Mouse (Mus musculus) C2C12 (cell line): ENCODE data around the gene L3hypdh. TPM values are rescaled to one million over a fixed set of nuclear protein-coding genes. Genes with fewer than 3 reads are reported as not detected.

ENCODE experiments used
- H3K27me3 ChIP-seq: one replicate; pipeline ENCODE4 v1.6.1; 2011; ENCODE audit not compliant: control insufficient read depth, insufficient read depth, insufficient read length
- H3K36me3 ChIP-seq: one replicate; pipeline ENCODE4 v1.6.1; 2011; ENCODE audit not compliant: control insufficient read depth, insufficient read depth
- H3K4me3 ChIP-seq: one replicate; pipeline ENCODE4 v1.5.1; 2011; ENCODE audit warnings: mild to moderate bottlenecking, control low read depth; ENCODE audit not compliant: poor library complexity, insufficient read depth, severe bottlenecking
- H3K79me2 ChIP-seq: one replicate; pipeline ENCODE4 v1.6.1; 2011; ENCODE audit not compliant: control insufficient read depth, insufficient read depth
- H3K79me3 ChIP-seq: one replicate; pipeline ENCODE4 v1.6.1; 2011; ENCODE audit warnings: low read depth, control low read depth
- H3ac ChIP-seq: one replicate; pipeline ENCODE3; 2011; ENCODE audit warnings: low read depth; ENCODE audit not compliant: control insufficient read depth, insufficient read length
- CEBPB ChIP-seq: IDR thresholded peaks from one replicate; pipeline ENCODE4 v1.6.1; 2011; ENCODE audit warnings: low read depth, mild to moderate bottlenecking, control low read depth, moderate library complexity
- CTCF ChIP-seq: IDR thresholded peaks from one replicate; pipeline ENCODE4 v1.5.1; 2011; ENCODE audit not compliant: control insufficient read depth, insufficient read depth, insufficient read length
- FOSL1 ChIP-seq: IDR thresholded peaks from one replicate; pipeline ENCODE4 v1.8.0; 2011; ENCODE audit warnings: mild to moderate bottlenecking, low read length; ENCODE audit not compliant: poor library complexity, insufficient read depth, severe bottlenecking
- MAX ChIP-seq: IDR thresholded peaks from one replicate; pipeline ENCODE4 v1.6.1; 2011; ENCODE audit warnings: mild to moderate bottlenecking, control low read depth
- MYOD1 ChIP-seq: IDR thresholded peaks from one replicate; pipeline ENCODE4 v1.6.1; 2011; ENCODE audit warnings: low read depth; ENCODE audit not compliant: control insufficient read depth, insufficient read length
- MYOG ChIP-seq: IDR thresholded peaks from one replicate; pipeline ENCODE4 v1.6.1; 2011; ENCODE audit not compliant: control insufficient read depth, insufficient read length; ENCODE audit errors: extremely low read depth
- USF1 ChIP-seq: IDR thresholded peaks from one replicate; pipeline ENCODE4 v1.6.1; 2011; ENCODE audit warnings: low read depth, mild to moderate bottlenecking, control low read depth, moderate library complexity
- polyA plus RNA-seq: library from polyadenylated mRNA; unstranded; fragments of >200 nt; fragmentation: generic; extraction: Trizol; gene quantifications from one replicate; pipeline ENCODE4 v1.2.1, GENCODE M21; 2012; ENCODE audit warnings: missing spikeins

L3hypdh gene
- polyA plus RNA-seq, 1 experiment, result 3.1 TPM

DNA sequence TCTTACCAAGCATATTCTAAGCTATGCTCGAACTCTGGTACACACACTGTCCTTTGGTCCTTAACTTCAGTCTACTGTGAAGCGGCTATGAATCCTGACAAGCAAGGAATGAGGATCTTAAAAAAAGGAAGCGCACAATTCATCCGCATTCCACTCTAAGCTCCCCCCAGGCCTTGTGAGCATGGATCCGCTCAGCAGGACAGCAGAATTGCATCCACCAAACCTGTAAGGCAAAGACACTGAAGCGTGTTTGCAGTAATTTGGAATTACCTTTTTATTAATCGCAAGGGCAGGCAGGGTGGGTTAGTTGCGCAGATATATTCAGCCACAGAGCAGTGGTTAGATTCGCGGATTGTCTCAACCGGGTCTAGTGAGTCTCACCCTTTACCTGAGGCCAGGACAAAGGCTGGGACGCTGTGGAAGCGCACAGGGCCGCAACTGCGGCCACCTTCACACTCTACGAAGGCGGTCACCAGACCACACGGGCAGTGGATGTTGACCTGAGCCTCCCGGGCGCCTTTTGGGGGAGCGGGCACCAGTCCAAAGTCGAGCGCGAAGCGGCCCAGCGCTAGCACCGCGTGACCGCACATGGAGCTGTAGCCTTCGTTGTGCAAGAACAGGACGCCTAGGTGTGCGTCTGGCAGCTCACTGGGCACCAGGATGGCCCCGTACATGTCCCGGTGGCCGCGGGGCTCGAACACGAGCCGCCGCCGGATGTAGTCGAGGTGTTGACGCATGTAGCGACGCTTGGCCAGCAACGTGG lies 797 bp downstream of the L3hypdh start:
- peaks cover 17% of the 10 kb centered on the region for H3K79me2 ChIP-seq

DNA sequence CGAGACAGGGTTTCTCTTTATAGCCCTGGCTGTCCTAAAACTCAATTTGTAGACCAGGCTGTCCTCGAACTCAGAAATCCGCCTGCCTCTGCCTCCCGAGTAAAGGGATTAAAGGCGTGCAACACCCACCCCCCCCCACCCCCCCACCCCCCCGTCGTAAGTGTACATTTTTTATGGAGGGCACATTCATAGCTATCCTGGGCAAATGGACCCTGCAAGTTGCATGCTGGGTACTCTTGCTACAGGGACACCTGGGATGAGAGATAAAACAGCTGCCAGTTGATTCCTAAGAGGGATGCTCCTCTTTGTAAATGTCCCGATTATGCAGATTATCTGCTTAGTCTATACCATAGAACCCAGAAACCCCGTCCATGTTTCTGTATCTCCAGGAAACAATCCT lies 2.0 kb downstream of the L3hypdh start:
- Histone ChIP-seq H3K27me3 (no peaks in the 10 kb centered on the region), H3ac (no peak overlapping the region), H3K4me3 (no peak overlapping the region), H3K79me3 (peaks cover 9% of the 10 kb centered on the region), H3K79me2 (peaks cover 17% of the 10 kb centered on the region), H3K36me3 (no peaks in the 10 kb centered on the region)
- no peak for TF ChIP-seq CEBPB
- TF ChIP-seq MYOG, result no peak
- TF ChIP-seq USF1, result no peak
- no peak for TF ChIP-seq CTCF
- TF ChIP-seq MAX, result no peak
- no peak for TF ChIP-seq FOSL1
- TF ChIP-seq MYOD1, result no peak

More for the DNA sequence above, 797 bp downstream of the L3hypdh start:
- Histone ChIP-seq H3K4me3 (peak overlapping the region; percentile 36), H3ac (peak overlapping the region; percentile 47), H3K36me3 (no peaks in the 10 kb centered on the region), H3K79me3 (peaks cover 9% of the 10 kb centered on the region), H3K27me3 (no peaks in the 10 kb centered on the region)
- TF ChIP-seq CTCF (no peak), MYOG (no peak), MAX (no peak), CEBPB (no peak), USF1 (no peak), FOSL1 (no peak), MYOD1 (no peak)

DNA sequence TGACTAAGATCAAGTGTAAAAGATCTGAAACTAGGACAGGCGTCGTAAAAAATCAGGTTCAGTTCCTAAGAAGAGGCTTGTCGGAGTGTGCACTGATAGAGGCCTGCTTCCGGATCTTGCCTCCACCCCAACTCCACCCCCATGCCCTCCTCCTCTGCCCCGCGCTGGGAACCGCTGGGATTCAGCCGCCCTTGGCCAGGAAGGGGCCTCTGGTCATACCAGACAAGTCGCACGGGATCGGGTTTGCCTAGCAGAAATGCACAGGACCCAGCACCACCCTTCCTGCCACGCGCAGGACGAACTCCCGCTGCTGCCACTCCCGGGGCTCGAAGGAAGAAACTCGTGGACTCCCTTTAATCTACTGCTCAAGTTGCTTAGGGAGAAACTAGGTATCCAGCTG lies 2.9 kb downstream of the L3hypdh start:
- Histone ChIP-seq H3K79me2 (peaks cover 12% of the 10 kb centered on the region), H3K79me3 (peaks cover 6% of the 10 kb centered on the region), H3K36me3 (no peaks in the 10 kb centered on the region), H3K4me3 (no peak overlapping the region), H3ac (no peak overlapping the region), H3K27me3 (no peaks in the 10 kb centered on the region)
- TF ChIP-seq USF1 (no peak), MAX (no peak)

DNA sequence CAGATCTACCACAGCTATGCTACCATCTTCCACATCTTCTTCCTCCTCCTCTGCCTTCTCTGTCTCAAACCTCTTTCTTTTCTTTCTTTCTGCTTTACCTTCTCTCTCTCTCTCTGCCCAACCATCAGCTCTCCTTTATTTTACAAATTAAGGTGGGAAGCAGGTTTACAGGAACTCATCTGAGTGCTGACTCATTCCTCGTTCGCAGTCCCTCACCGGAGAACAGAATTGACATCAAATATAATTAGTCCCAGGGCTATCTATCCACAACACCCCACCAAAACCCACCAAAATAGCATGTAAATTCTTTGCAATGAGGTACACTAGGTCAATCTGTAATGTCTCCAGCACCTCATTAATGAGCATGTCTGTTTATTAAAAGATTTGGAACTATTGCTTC lies 3.3 kb downstream of the L3hypdh start:
- no peaks in the 10 kb centered on the region for H3K36me3 ChIP-seq
- no peak overlapping the region for H3ac ChIP-seq
- H3K4me3 ChIP-seq, result no peak overlapping the region
- no peaks in the 10 kb centered on the region for H3K27me3 ChIP-seq
- peaks cover 8% of the 10 kb centered on the region for H3K79me2 ChIP-seq
- TF ChIP-seq CEBPB, result no peak
- TF ChIP-seq FOSL1, result no peak
- no peak for TF ChIP-seq USF1
- no peak for TF ChIP-seq MYOG
- TF ChIP-seq CTCF, result no peak
- TF ChIP-seq MYOD1, result no peak
- no peak for TF ChIP-seq MAX
- peaks cover 5% of the 10 kb centered on the region for H3K79me3 ChIP-seq

DNA sequence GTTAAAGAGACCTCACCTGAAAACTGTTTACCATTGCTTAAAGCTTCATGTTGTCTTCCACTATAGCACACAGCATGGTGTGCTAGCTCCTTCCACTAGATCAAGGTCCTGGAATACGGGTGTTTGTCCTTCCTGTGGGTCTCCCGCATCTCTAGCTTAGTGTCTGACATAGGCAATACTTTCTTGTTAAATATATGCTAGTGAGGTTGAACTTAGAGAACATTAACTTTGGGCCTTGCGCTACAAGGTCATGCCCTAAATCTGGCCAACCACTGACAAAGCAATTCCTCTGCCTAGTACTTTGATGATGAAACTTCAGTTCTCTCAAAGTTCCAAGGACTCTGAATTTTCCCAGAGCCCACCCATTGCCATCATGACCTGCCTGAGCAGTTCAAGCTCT lies 7.0 kb downstream of the L3hypdh start:
- Histone ChIP-seq H3K79me2 (no peaks in the 10 kb centered on the region), H3ac (no peak overlapping the region), H3K4me3 (no peak overlapping the region), H3K79me3 (no peaks in the 10 kb centered on the region), H3K36me3 (no peaks in the 10 kb centered on the region), H3K27me3 (no peaks in the 10 kb centered on the region)
- TF ChIP-seq CTCF (no peak), MAX (no peak), MYOD1 (no peak)

DNA sequence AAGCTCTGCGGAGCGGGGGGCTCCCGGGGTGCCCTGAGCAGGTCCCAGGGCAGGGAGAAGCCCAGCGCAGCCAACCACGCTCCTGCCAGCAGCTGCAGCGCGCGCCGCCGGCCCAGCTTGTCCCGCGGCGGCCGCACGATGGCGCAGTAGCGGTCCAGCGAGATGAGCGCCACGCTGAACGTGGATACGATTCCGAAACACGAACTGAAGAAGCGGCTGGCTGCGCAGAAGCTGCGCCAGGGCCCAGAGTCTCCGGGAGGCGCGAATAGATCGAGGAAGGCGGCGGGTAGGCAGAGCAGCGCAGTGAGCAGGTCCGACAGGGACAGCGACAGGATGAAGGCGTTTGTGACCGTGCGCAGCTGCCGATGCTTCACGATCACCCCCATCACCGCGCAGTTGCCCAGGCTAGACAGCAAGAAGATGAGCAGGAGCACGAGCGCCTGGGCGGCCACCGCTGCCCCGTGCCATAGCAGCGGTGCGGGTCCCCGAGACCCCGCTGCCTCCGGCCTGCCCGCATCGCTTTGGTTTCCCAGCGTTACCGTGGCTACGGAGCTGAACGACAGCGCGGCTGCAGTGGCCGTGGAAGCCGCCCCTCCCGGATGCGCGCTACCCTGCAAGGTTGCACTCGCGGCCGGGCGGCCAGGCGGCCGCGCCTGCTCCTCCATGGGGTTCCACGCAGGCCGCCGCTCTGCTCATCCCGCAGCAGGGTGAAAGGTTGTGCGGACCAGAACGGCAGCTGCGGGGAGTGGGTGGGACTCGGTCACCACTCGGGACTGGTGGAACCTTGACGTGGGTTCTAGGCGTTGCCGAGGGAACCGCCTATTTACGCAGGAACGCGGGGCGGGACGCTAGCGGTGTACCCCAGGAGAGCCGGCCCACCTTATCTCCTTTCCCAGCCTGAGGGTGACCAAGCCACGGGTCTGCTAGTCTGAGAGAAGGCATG lies 14.6 kb downstream of the L3hypdh start, which contains the start of gene Gpr135:
Gene Gpr135 (minus strand): TSS at position 799 of the 943 bp plus-strand sequence.
- Histone ChIP-seq H3K36me3 (no peaks in the 10 kb centered on the region), H3K79me2 (no peaks in the 10 kb centered on the region), H3ac (peak within 1 kb of the TSS; percentile 71), H3K4me3 (peak within 1 kb of the TSS; percentile 32), H3K27me3 (peaks cover 3% of the 10 kb centered on the region), H3K79me3 (no peaks in the 10 kb centered on the region)
- no peak for TF ChIP-seq MYOG
- TF ChIP-seq CTCF, result peak; percentile 99
- peak; percentile 44 for TF ChIP-seq MAX
